Mouse (Mus musculus): ENCODE data around the gene Zbtb43. TPM values are rescaled to one million over a fixed set of nuclear protein-coding genes. Genes with fewer than 3 reads are reported as not detected.

Zbtb43 gene
- polyA plus RNA-seq, 1 experiment, result 15.9 TPM

DNA sequence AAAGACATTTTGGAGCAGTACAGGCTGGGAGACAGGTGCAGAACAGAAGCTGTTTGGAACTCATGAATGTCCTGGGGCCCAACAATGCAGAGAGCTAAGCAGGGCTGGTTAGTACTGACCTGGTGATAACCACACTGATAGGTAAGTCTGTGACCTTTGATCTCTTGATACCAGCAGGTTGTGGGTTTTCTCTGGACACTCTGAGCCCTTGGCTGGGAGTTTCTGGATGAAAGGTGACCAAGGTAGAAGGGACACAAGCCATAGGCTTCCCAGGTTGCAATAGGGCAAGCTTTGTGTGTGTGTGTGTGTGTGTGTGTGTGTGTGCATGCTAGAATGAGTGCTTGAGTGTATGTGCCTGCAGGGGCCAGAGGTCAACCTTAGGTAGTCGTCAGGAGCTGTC is 21.6 kb downstream of the Zbtb43 start:
- Histone ChIP-seq H3K4me3 (ENCODE audit: insufficient read depth, low read length) (no peak overlapping the region), H3K4me1 (ENCODE audit: control insufficient read depth, insufficient read depth, low read length) (peaks cover 3% of the 10 kb centered on the region), H3K27ac (ENCODE audit: insufficient read depth, low read length) (no peak overlapping the region)
- TF ChIP-seq POLR2A (IDR thresholded peaks at IDR 0.05; ENCODE audit: low read depth, low read length), result no peak
- no peak for TF ChIP-seq CTCF (IDR thresholded peaks at IDR 0.05; ENCODE audit: borderline replicate concordance, insufficient read depth, low read length)

GRCm38 (mm10) chr2:33445741-33446140 is 22.6 kb downstream of the Zbtb43 start:
- H3K4me1 ChIP-seq (ENCODE audit: control insufficient read depth, insufficient read depth, low read length), result peaks cover 3% of the 10 kb centered on the region
- TF ChIP-seq CTCF (IDR thresholded peaks at IDR 0.05; ENCODE audit: borderline replicate concordance, insufficient read depth, low read length), result no peak
- TF ChIP-seq POLR2A (IDR thresholded peaks at IDR 0.05; ENCODE audit: low read depth, low read length), result no peak
- H3K27ac ChIP-seq (ENCODE audit: insufficient read depth, low read length), result no peak overlapping the region
- H3K4me3 ChIP-seq (ENCODE audit: insufficient read depth, low read length), result no peak overlapping the region

- H3K27ac ChIP-seq (ENCODE audit: insufficient read depth, low read length), result no peak overlapping the region
- TF ChIP-seq CTCF (IDR thresholded peaks at IDR 0.05; ENCODE audit: borderline replicate concordance, insufficient read depth, low read length) (no peak), POLR2A (IDR thresholded peaks at IDR 0.05; ENCODE audit: low read depth, low read length) (no peak)
- H3K4me1 ChIP-seq (ENCODE audit: control insufficient read depth, insufficient read depth, low read length), result peaks cover 3% of the 10 kb centered on the region
- H3K4me3 ChIP-seq (ENCODE audit: insufficient read depth, low read length), result no peak overlapping the region
Observed at GRCm38 (mm10) chr2:33444862-33445261, 23.5 kb downstream of the Zbtb43 start.

- no peak overlapping the region for H3K4me3 ChIP-seq (ENCODE audit: insufficient read depth, low read length)
- peaks cover 4% of the 10 kb centered on the region for H3K4me1 ChIP-seq (ENCODE audit: control insufficient read depth, insufficient read depth, low read length)
- no peak for TF ChIP-seq CTCF (IDR thresholded peaks at IDR 0.05; ENCODE audit: borderline replicate concordance, insufficient read depth, low read length)
- no peak for TF ChIP-seq POLR2A (IDR thresholded peaks at IDR 0.05; ENCODE audit: low read depth, low read length)
- H3K27ac ChIP-seq (ENCODE audit: insufficient read depth, low read length), result no peak overlapping the region
Observed at GRCm38 (mm10) chr2:33444358-33444757, 24.0 kb downstream of the Zbtb43 start.

GRCm38 (mm10) chr2:33442701-33443100 is 25.7 kb downstream of the Zbtb43 start:
- Histone ChIP-seq H3K27ac (ENCODE audit: insufficient read depth, low read length) (no peak overlapping the region), H3K4me1 (ENCODE audit: control insufficient read depth, insufficient read depth, low read length) (peaks cover 4% of the 10 kb centered on the region), H3K4me3 (ENCODE audit: insufficient read depth, low read length) (no peak overlapping the region)
- TF ChIP-seq CTCF (IDR thresholded peaks at IDR 0.05; ENCODE audit: borderline replicate concordance, insufficient read depth, low read length), result no peak
- TF ChIP-seq POLR2A (IDR thresholded peaks at IDR 0.05; ENCODE audit: low read depth, low read length), result no peak

DNA sequence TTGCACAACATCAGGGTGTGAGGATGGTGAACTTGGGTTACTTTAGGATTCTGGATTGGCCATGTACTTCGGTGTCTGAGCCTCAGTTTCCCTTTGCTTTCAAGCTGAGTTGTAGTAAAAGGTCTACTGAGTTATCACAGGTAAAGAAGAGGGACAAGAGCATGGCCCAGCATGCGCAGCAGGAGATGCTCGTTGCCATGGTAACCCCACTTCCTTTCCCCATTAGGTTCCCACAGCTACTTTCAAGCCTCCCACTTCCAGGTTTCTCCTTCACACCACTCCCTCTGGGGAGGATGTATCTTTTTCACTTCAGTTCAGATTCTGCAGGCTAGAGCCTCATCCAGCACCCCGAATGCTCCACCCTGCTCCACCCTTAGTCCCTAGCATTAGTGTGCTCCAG is 27.5 kb downstream of the Zbtb43 start:
- TF ChIP-seq POLR2A (IDR thresholded peaks at IDR 0.05; ENCODE audit: low read depth, low read length) (no peak), CTCF (IDR thresholded peaks at IDR 0.05; ENCODE audit: borderline replicate concordance, insufficient read depth, low read length) (no peak)
- Histone ChIP-seq H3K27ac (ENCODE audit: insufficient read depth, low read length) (no peak overlapping the region), H3K4me1 (ENCODE audit: control insufficient read depth, insufficient read depth, low read length) (peaks cover 9% of the 10 kb centered on the region), H3K4me3 (ENCODE audit: insufficient read depth, low read length) (no peak overlapping the region)

DNA sequence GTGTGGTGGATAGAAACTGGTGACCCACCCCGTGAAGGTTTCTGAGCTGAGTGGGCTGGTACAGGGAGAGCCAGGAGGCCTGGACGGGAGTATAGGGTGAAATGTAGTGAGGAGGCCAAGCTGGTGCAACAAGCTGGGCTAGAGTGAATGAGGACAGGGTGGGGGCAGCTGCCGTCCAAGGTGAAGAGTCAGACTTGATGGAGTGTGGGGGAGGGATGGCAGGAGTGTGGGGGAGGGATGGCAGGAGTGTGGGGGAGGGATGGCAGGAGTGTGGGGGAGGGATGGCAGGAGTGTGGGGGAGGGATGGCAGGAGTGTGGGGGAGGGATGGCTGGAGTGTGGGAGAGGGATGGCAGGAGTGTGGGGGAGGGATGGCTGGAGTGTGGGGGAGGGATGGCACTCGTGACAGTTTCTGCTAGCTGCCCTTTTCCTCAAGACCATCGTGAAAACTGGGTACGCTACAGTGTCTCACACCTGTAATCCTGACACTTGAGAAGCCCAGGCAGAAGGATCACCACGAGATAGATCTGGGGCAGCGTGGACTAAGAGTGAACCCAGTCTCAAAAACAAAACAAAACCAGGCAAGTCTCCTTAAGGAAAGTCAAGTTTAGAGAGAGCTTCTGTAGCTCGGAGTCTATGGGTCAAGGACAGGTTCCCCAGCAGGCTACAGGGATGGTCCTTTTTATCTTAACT is 28.2 kb downstream of the Zbtb43 start:
- Histone ChIP-seq H3K4me3 (ENCODE audit: insufficient read depth, low read length) (no peak overlapping the region), H3K4me1 (ENCODE audit: control insufficient read depth, insufficient read depth, low read length) (peaks cover 9% of the 10 kb centered on the region), H3K27ac (ENCODE audit: insufficient read depth, low read length) (no peak overlapping the region)
- TF ChIP-seq POLR2A (IDR thresholded peaks at IDR 0.05; ENCODE audit: low read depth, low read length), result no peak
- no peak for TF ChIP-seq CTCF (IDR thresholded peaks at IDR 0.05; ENCODE audit: borderline replicate concordance, insufficient read depth, low read length)

GRCm38 (mm10) chr2:33439471-33439881 is 28.9 kb downstream of the Zbtb43 start:
- Histone ChIP-seq H3K4me3 (ENCODE audit: insufficient read depth, low read length) (no peak overlapping the region), H3K27ac (ENCODE audit: insufficient read depth, low read length) (no peak overlapping the region), H3K4me1 (ENCODE audit: control insufficient read depth, insufficient read depth, low read length) (peaks cover 6% of the 10 kb centered on the region; the same call in 1 of the 2 replicates)
- TF ChIP-seq POLR2A (IDR thresholded peaks at IDR 0.05; ENCODE audit: low read depth, low read length) (no peak), CTCF (IDR thresholded peaks at IDR 0.05; ENCODE audit: borderline replicate concordance, insufficient read depth, low read length) (no peak)

- Histone ChIP-seq H3K4me1 (ENCODE audit: control insufficient read depth, insufficient read depth, low read length) (peaks cover 6% of the 10 kb centered on the region; the same call in 1 of the 2 replicates), H3K27ac (ENCODE audit: insufficient read depth, low read length) (no peak overlapping the region), H3K4me3 (ENCODE audit: insufficient read depth, low read length) (no peak overlapping the region)
- TF ChIP-seq CTCF (IDR thresholded peaks at IDR 0.05; ENCODE audit: borderline replicate concordance, insufficient read depth, low read length) (no peak), POLR2A (IDR thresholded peaks at IDR 0.05; ENCODE audit: low read depth, low read length) (no peak)
Observed at GRCm38 (mm10) chr2:33438377-33438776, 30.0 kb downstream of the Zbtb43 start.

DNA sequence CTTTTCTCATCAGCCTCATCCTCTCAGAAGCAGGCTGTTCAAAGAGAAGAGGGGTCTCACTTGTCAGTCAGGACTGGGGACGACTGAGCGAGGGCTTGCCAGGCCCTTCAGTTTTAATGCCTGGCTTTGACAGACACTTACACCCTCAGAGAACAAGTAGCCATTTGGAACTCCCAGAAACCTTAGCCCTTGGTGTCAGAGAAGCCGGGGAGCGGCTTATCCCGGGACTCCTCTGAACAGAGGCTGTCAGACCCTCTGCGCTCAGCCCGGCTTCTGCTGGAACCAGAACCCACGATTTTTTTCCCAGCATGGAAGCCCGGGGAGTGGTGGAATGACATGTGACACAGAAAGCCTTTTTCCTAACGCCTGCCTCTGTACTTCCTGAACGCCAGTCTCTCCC is 31.2 kb downstream of the Zbtb43 start:
- Histone ChIP-seq H3K4me3 (ENCODE audit: insufficient read depth, low read length) (no peak overlapping the region), H3K4me1 (ENCODE audit: control insufficient read depth, insufficient read depth, low read length) (peaks cover 6% of the 10 kb centered on the region; the same call in 1 of the 2 replicates), H3K27ac (ENCODE audit: insufficient read depth, low read length) (no peak overlapping the region)
- no peak for TF ChIP-seq POLR2A (IDR thresholded peaks at IDR 0.05; ENCODE audit: low read depth, low read length)
- TF ChIP-seq CTCF (IDR thresholded peaks at IDR 0.05; ENCODE audit: borderline replicate concordance, insufficient read depth, low read length), result no peak
